Mouse (Mus musculus) kidney, embryonic 15.5 days (tissue): Measurements from ENCODE around the gene Kctd12. TPM values are rescaled to one million over a fixed set of nuclear protein-coding genes. Genes with fewer than 3 reads are reported as not detected.

Experiments used
- ATAC-seq: fragments of 200-750 bp; cut with Nextera tagmentation; replicated peaks from 2 replicates; pipeline ENCODE4 v1.8.0; 2017; ENCODE audit warnings: moderate TSS enrichment; ENCODE audit not compliant: low FRiP score
- H3K27ac ChIP-seq: fragments of 300-500 bp; sonication (generic); 2 replicates; pipeline ENCODE4 v1.5.1; 2015; ENCODE audit warnings: mild to moderate bottlenecking, inconsistent platforms
- H3K27me3 ChIP-seq: fragments of 300-500 bp; sonication (generic); 2 replicates; pipeline ENCODE4 v1.6.1; 2015; ENCODE audit warnings: inconsistent platforms
- H3K36me3 ChIP-seq: fragments of 300-500 bp; sonication (generic); 2 replicates; pipeline ENCODE4 v1.6.1; 2015; ENCODE audit warnings: inconsistent platforms
- H3K4me1 ChIP-seq: fragments of 300-500 bp; sonication (generic); 2 replicates; pipeline ENCODE4 v1.6.1; 2015; ENCODE audit warnings: inconsistent platforms
- H3K4me2 ChIP-seq: fragments of 300-500 bp; sonication (generic); 2 replicates; pipeline ENCODE4 v1.6.1; 2015; ENCODE audit warnings: moderate library complexity, mild to moderate bottlenecking, inconsistent platforms
- H3K4me3 ChIP-seq: fragments of 300-500 bp; sonication (generic); replicated peaks from 2 replicates; pipeline ENCODE4 v1.5.1; 2015; ENCODE audit warnings: mild to moderate bottlenecking, inconsistent platforms
- H3K9ac ChIP-seq: fragments of 300-500 bp; sonication (generic); 2 replicates; pipeline ENCODE4 v1.6.1; 2015; ENCODE audit warnings: mild to moderate bottlenecking, inconsistent platforms
- H3K9me3 ChIP-seq: fragments of 300-500 bp; sonication (generic); replicated peaks from 2 replicates; pipeline ENCODE4 v1.6.1; 2016; ENCODE audit warnings: inconsistent platforms
- whole genome bisulfite sequencing: fragments of 180-500 bp; shearing (Covaris S2); methylation state at CpG from one replicate; pipeline ENCODE4 v1.1.7; 2015; ENCODE audit warnings: mixed read lengths; 5-methylcytosine and 5-hydroxymethylcytosine counted together
- microRNA-seq: library from miRNA; unstranded; fragments of <30 nt; microRNA quantifications from one replicate; pipeline ENCODE4, GENCODE M21; 2016
- polyA plus RNA-seq: library from polyadenylated mRNA; unstranded; fragments of >200 nt; fragmentation: Nextera tagmentation; extraction: Ambion mirVana; gene quantifications from 2 replicates; pipeline ENCODE4 v1.2.1, GENCODE M21; 2015

The Kctd12 gene
- polyA plus RNA-seq, 1 experiment from 2014 or later, result 11.2 TPM

- ATAC-seq, result no peak
- 65% methylated on average over 1 of the region's 1 CpGs for WGBS
- H3K27ac ChIP-seq, result no peak overlapping the region
- no peak overlapping the region for H3K4me3 ChIP-seq
- H3K4me2 ChIP-seq, result no peak overlapping the region
- H3K4me1 ChIP-seq, result no peaks in the 10 kb centered on the region
- H3K27me3 ChIP-seq, result no peaks in the 10 kb centered on the region
- H3K36me3 ChIP-seq, result no peaks in the 10 kb centered on the region
- H3K9me3 ChIP-seq, result no peaks in the 10 kb centered on the region
- no peak overlapping the region for H3K9ac ChIP-seq
Measured at GRCm38 (mm10) chr14:102951974-102952373, 30.5 kb downstream of the Kctd12 start.

GRCm38 (mm10) chr14:102947796-102948195, 34.6 kb downstream of the Kctd12 start:
- H3K9ac ChIP-seq, result no peak overlapping the region
- H3K27me3 ChIP-seq, result no peaks in the 10 kb centered on the region
- no peak for ATAC-seq
- H3K36me3 ChIP-seq, result no peaks in the 10 kb centered on the region
- H3K4me1 ChIP-seq, result no peaks in the 10 kb centered on the region
- 83% methylated on average over 2 of the region's 2 CpGs for WGBS
- H3K4me2 ChIP-seq, result no peak overlapping the region
- H3K27ac ChIP-seq, result no peak overlapping the region
- no peaks in the 10 kb centered on the region for H3K9me3 ChIP-seq
- no peak overlapping the region for H3K4me3 ChIP-seq

- H3K27me3 ChIP-seq, result no peaks in the 10 kb centered on the region
- no peaks in the 10 kb centered on the region for H3K36me3 ChIP-seq
- no peak overlapping the region for H3K4me2 ChIP-seq
- H3K4me1 ChIP-seq, result no peaks in the 10 kb centered on the region
- 83% methylated on average over 2 of the region's 2 CpGs for WGBS
- no peak overlapping the region for H3K9ac ChIP-seq
- ATAC-seq, result no peak
- no peak overlapping the region for H3K4me3 ChIP-seq
- H3K27ac ChIP-seq, result no peak overlapping the region
- no peaks in the 10 kb centered on the region for H3K9me3 ChIP-seq
Measured at GRCm38 (mm10) chr14:102942222-102942843, 40.1 kb downstream of the Kctd12 start.

- no peak overlapping the region for H3K4me2 ChIP-seq
- ATAC-seq, result no peak
- H3K9ac ChIP-seq, result no peak overlapping the region
- no peaks in the 10 kb centered on the region for H3K27me3 ChIP-seq
- H3K4me1 ChIP-seq, result no peaks in the 10 kb centered on the region
- no peak overlapping the region for H3K4me3 ChIP-seq
- H3K36me3 ChIP-seq, result no peaks in the 10 kb centered on the region
- H3K9me3 ChIP-seq, result no peaks in the 10 kb centered on the region
- H3K27ac ChIP-seq, result no peak overlapping the region
- 77% methylated on average over 2 of the region's 2 CpGs for WGBS
Measured at GRCm38 (mm10) chr14:102934878-102935277, 47.6 kb downstream of the Kctd12 start.

GRCm38 (mm10) chr14:102930933-102931332, 51.5 kb downstream of the Kctd12 start:
- H3K9me3 ChIP-seq, result no peaks in the 10 kb centered on the region
- no peaks in the 10 kb centered on the region for H3K36me3 ChIP-seq
- no peaks in the 10 kb centered on the region for H3K27me3 ChIP-seq
- H3K4me1 ChIP-seq, result 0 out of 2 replicates have a peak, but pooled peaks cover 5% of the 10 kb centered on the region
- H3K4me2 ChIP-seq, result no peak overlapping the region
- H3K9ac ChIP-seq, result no peak overlapping the region
- no peak overlapping the region for H3K4me3 ChIP-seq
- WGBS, result 30% methylated on average over 1 of the region's 1 CpGs
- no peak for ATAC-seq
- no peak overlapping the region for H3K27ac ChIP-seq

GRCm38 (mm10) chr14:102929545-102929944, 52.9 kb downstream of the Kctd12 start:
- H3K9ac ChIP-seq, result no peak overlapping the region
- no peak for ATAC-seq
- no peak overlapping the region for H3K4me3 ChIP-seq
- no peaks in the 10 kb centered on the region for H3K27me3 ChIP-seq
- 53% methylated on average over 3 of the region's 3 CpGs for WGBS
- 0 out of 2 replicates have a peak, but pooled peaks cover 11% of the 10 kb centered on the region for H3K4me1 ChIP-seq
- no peaks in the 10 kb centered on the region for H3K36me3 ChIP-seq
- no peak overlapping the region for H3K4me2 ChIP-seq
- H3K9me3 ChIP-seq, result no peaks in the 10 kb centered on the region
- no peak overlapping the region for H3K27ac ChIP-seq

GRCm38 (mm10) chr14:102927847-102928466, 54.5 kb downstream of the Kctd12 start:
- Histone ChIP-seq H3K4me2 (no peak overlapping the region), H3K9me3 (no peaks in the 10 kb centered on the region), H3K4me3 (no peak overlapping the region), H3K27me3 (no peaks in the 10 kb centered on the region), H3K27ac (no peak overlapping the region), H3K9ac (no peak overlapping the region), H3K4me1 (0 out of 2 replicates have a peak, but pooled peaks cover 11% of the 10 kb centered on the region), H3K36me3 (no peaks in the 10 kb centered on the region)
- ATAC-seq, result no peak
- WGBS, result 87% methylated on average over 5 of the region's 5 CpGs

Small RNA genes lying within 50 kb of the gene (microRNA-seq; reads per million reads assigned to microRNA genes)
- gene Mir5130, result 1.8 reads per million, percentile 6 among the genes with 10 or more reads in this experiment

Other genes starting within 250 kb of the Kctd12 start
- gene Acod1, start 64.3 kb upstream of the Kctd12 start, polyA plus RNA-seq, result not detected in 2 replicates
- gene Cln5, start 87.6 kb upstream of the Kctd12 start, polyA plus RNA-seq, result 33.9 and 34.6 TPM in 2 replicates
- gene Fbxl3, start 116.9 kb upstream of the Kctd12 start, polyA plus RNA-seq, result 22.8 and 23.9 TPM in 2 replicates